Mouse (Mus musculus) myocyte (in vitro differentiated cells): Measurements from ENCODE around the gene Ccdc157.

Experiments
- CEBPB ChIP-seq: IDR thresholded peaks from 2 replicates; pipeline ENCODE4 v1.6.1; 2011; ENCODE audit warnings: mild to moderate bottlenecking, moderate library complexity; ENCODE audit not compliant: poor library complexity, insufficient read depth, severe bottlenecking
- E2F4 ChIP-seq: IDR thresholded peaks from one replicate; pipeline ENCODE4 v1.6.1; 2011; ENCODE audit warnings: mild to moderate bottlenecking, control low read depth, moderate library complexity; ENCODE audit not compliant: insufficient read depth
- MAX ChIP-seq: IDR thresholded peaks from one replicate; pipeline ENCODE4 v1.6.1; 2011; ENCODE audit warnings: low read depth, mild to moderate bottlenecking, control low read depth
- MYOD1 ChIP-seq, 3 experiments: IDR thresholded peaks; one replicate each; pipeline ENCODE4 v1.6.1; 2011; ENCODE audit warnings: control low read depth in 2 of 3, low read depth in 2 of 3, mild to moderate bottlenecking in 2 of 3, moderate library complexity in 1 of 3; ENCODE audit not compliant: insufficient read length in 2 of 3, control insufficient read depth in 1 of 3
- POLR2A ChIP-seq: IDR thresholded peaks from one replicate; pipeline ENCODE4 v1.6.1; 2011; ENCODE audit warnings: low read depth, mild to moderate bottlenecking, control low read depth, moderate library complexity; ENCODE audit not compliant: insufficient read length
- POLR2AphosphoS2 ChIP-seq: IDR thresholded peaks from one replicate; pipeline ENCODE4 v1.6.1; 2011; ENCODE audit warnings: low read depth, control low read depth; ENCODE audit not compliant: insufficient read length
- REST ChIP-seq: IDR thresholded peaks from one replicate; pipeline ENCODE4 v1.6.1; 2011; ENCODE audit warnings: mild to moderate bottlenecking, control low read depth, moderate library complexity; ENCODE audit not compliant: insufficient read depth, insufficient read length
- SRF ChIP-seq: IDR thresholded peaks from one replicate; pipeline ENCODE4 v1.6.1; 2011; ENCODE audit warnings: low read depth; ENCODE audit not compliant: control insufficient read depth, insufficient read length
- TCF12 ChIP-seq: IDR thresholded peaks from one replicate; pipeline ENCODE4 v1.6.1; 2011; ENCODE audit warnings: mild to moderate bottlenecking, control low read depth; ENCODE audit not compliant: poor library complexity, insufficient read depth, severe bottlenecking
- TCF3 ChIP-seq: IDR thresholded peaks from one replicate; pipeline ENCODE4 v1.6.1; 2011; ENCODE audit warnings: low read depth, control low read depth; ENCODE audit not compliant: insufficient read length

- TF ChIP-seq POLR2A (no peak), REST (no peak), MAX (no peak), MYOD1 (IDR thresholded peaks at IDR 0.05; ENCODE audit: control insufficient read depth in 1 of 3, insufficient read length in 2 of 3, low read depth in 2 of 3) (no peak), TCF12 (no peak), E2F4 (no peak), CEBPB (no peak), TCF3 (no peak), POLR2AphosphoS2 (no peak), SRF (no peak)
These were observed 56.6 kb downstream of the Ccdc157 start for GRCm38 (mm10) chr11:4103522-4103921.
